Mouse (Mus musculus): ENCODE measurements at regions not wholly inside any gene's neighbourhood (a gene's known extent, or its start where the extent isn't known, plus 50 kb on each side); places are given as distances from the start of the nearest gene placed in this dataset.

- no peak overlapping the region for H3K4me3 ChIP-seq (replicated peaks)
- H3K9me3 ChIP-seq (replicated peaks): no peaks in the 10 kb centered on the region
- DNase-seq (no peak), ATAC-seq (ENCODE audit: low read depth) (no peak)
- H3K4me2 ChIP-seq: no peak overlapping the region
- 72% methylated on average over 5 of the region's 5 CpGs for WGBS (ENCODE audit: insufficient replicate concordance)
- no peaks in the 10 kb centered on the region for H3K27me3 ChIP-seq
- no peaks in the 10 kb centered on the region for H3K36me3 ChIP-seq
- no peak overlapping the region for H3K9ac ChIP-seq
- H3K27ac ChIP-seq: no peak overlapping the region
- H3K4me1 ChIP-seq (replicated peaks): no peaks in the 10 kb centered on the region
Measured at GRCm38 (mm10) chr4:56349216-56349615, 390.7 kb upstream of the Gm26657 start.

GRCm38 (mm10) chr4:56325156-56325555 lies 414.7 kb upstream of the Gm26657 start:
- WGBS (ENCODE audit: insufficient replicate concordance): 52% methylated on average over 5 of the region's 5 CpGs
- no peaks in the 10 kb centered on the region for H3K4me1 ChIP-seq (replicated peaks)
- no peak overlapping the region for H3K4me3 ChIP-seq (replicated peaks)
- H3K27ac ChIP-seq: no peak overlapping the region
- no peaks in the 10 kb centered on the region for H3K27me3 ChIP-seq
- no peaks in the 10 kb centered on the region for H3K36me3 ChIP-seq
- H3K4me2 ChIP-seq: no peak overlapping the region
- DNase-seq: no peak
- ATAC-seq (ENCODE audit: low read depth): no peak
- no peak overlapping the region for H3K9ac ChIP-seq
- no peaks in the 10 kb centered on the region for H3K9me3 ChIP-seq (replicated peaks)

GRCm38 (mm10) chr4:56319134-56319533 lies 420.7 kb upstream of the Gm26657 start:
- Histone ChIP-seq H3K27ac (no peak overlapping the region), H3K27me3 (no peaks in the 10 kb centered on the region), H3K4me1 (replicated peaks) (no peaks in the 10 kb centered on the region), H3K4me2 (no peak overlapping the region), H3K9ac (no peak overlapping the region), H3K4me3 (replicated peaks) (no peak overlapping the region), H3K36me3 (no peaks in the 10 kb centered on the region), H3K9me3 (replicated peaks) (no peaks in the 10 kb centered on the region)
- 63% methylated on average over 4 of the region's 4 CpGs for WGBS (ENCODE audit: insufficient replicate concordance)
- ATAC-seq (ENCODE audit: low read depth) (no peak), DNase-seq (no peak)

GRCm38 (mm10) chr4:56305664-56306330 lies 434.1 kb upstream of the Gm26657 start:
- H3K36me3 ChIP-seq: no peaks in the 10 kb centered on the region
- 44% methylated on average over 6 of the region's 6 CpGs for WGBS (ENCODE audit: insufficient replicate concordance)
- no peak for DNase-seq

GRCm38 (mm10) chr4:56304275-56304674 lies 435.6 kb upstream of the Gm26657 start:
- Histone ChIP-seq H3K9ac (no peak overlapping the region), H3K4me1 (replicated peaks) (no peaks in the 10 kb centered on the region), H3K27ac (no peak overlapping the region), H3K4me2 (no peak overlapping the region), H3K9me3 (replicated peaks) (no peaks in the 10 kb centered on the region), H3K4me3 (replicated peaks) (no peak overlapping the region), H3K27me3 (no peaks in the 10 kb centered on the region), H3K36me3 (no peaks in the 10 kb centered on the region)
- DNase-seq: no peak
- ATAC-seq (ENCODE audit: low read depth): no peak
- 37% methylated on average over 2 of the region's 2 CpGs for WGBS (ENCODE audit: insufficient replicate concordance)

More at GRCm38 (mm10) chr4:56305664-56306330, 434.1 kb upstream of the Gm26657 start:
- Histone ChIP-seq H3K4me3 (replicated peaks) (no peak overlapping the region), H3K27me3 (no peaks in the 10 kb centered on the region), H3K9me3 (replicated peaks) (no peaks in the 10 kb centered on the region), H3K4me2 (no peak overlapping the region), H3K9ac (no peak overlapping the region), H3K4me1 (replicated peaks) (no peaks in the 10 kb centered on the region), H3K27ac (no peak overlapping the region)
- no peak for ATAC-seq (ENCODE audit: low read depth)

- Histone ChIP-seq H3K9me3 (replicated peaks) (no peaks in the 10 kb centered on the region), H3K4me3 (replicated peaks) (no peak overlapping the region), H3K36me3 (no peaks in the 10 kb centered on the region), H3K27ac (no peak overlapping the region), H3K4me1 (replicated peaks) (no peaks in the 10 kb centered on the region), H3K27me3 (no peaks in the 10 kb centered on the region), H3K9ac (no peak overlapping the region), H3K4me2 (no peak overlapping the region)
- WGBS (ENCODE audit: insufficient replicate concordance): 35% methylated on average over 2 of the region's 2 CpGs
- no peak for ATAC-seq (ENCODE audit: low read depth)
- DNase-seq: no peak
Measured at GRCm38 (mm10) chr4:56287980-56288379, 451.9 kb upstream of the Gm26657 start.

GRCm38 (mm10) chr4:56284490-56284889 lies 455.4 kb upstream of the Gm26657 start:
- WGBS (ENCODE audit: insufficient replicate concordance): 49% methylated on average over 2 of the region's 2 CpGs
- ATAC-seq (ENCODE audit: low read depth) (no peak), DNase-seq (no peak)
- Histone ChIP-seq H3K9me3 (replicated peaks) (no peaks in the 10 kb centered on the region), H3K36me3 (no peaks in the 10 kb centered on the region), H3K9ac (no peak overlapping the region), H3K27ac (no peak overlapping the region), H3K4me2 (no peak overlapping the region), H3K27me3 (no peaks in the 10 kb centered on the region), H3K4me1 (replicated peaks) (no peaks in the 10 kb centered on the region), H3K4me3 (replicated peaks) (no peak overlapping the region)

GRCm38 (mm10) chr4:56275836-56276235 lies 464.0 kb upstream of the Gm26657 start:
- Histone ChIP-seq H3K27ac (no peak overlapping the region), H3K4me3 (replicated peaks) (no peak overlapping the region), H3K9me3 (replicated peaks) (no peaks in the 10 kb centered on the region), H3K4me2 (no peak overlapping the region), H3K9ac (no peak overlapping the region), H3K36me3 (no peaks in the 10 kb centered on the region), H3K27me3 (no peaks in the 10 kb centered on the region), H3K4me1 (replicated peaks) (no peaks in the 10 kb centered on the region)
- DNase-seq: no peak
- 67% methylated on average over 3 of the region's 3 CpGs for WGBS (ENCODE audit: insufficient replicate concordance)
- ATAC-seq (ENCODE audit: low read depth): no peak

- 70% methylated on average over 4 of the region's 4 CpGs for WGBS (ENCODE audit: insufficient replicate concordance)
- no peaks in the 10 kb centered on the region for H3K9me3 ChIP-seq (replicated peaks)
- no peak for ATAC-seq (ENCODE audit: low read depth)
Measured at GRCm38 (mm10) chr4:56271390-56271789, 468.5 kb upstream of the Gm26657 start.

GRCm38 (mm10) chr4:56264626-56265025 lies 475.2 kb upstream of the Gm26657 start:
- H3K4me1 ChIP-seq (replicated peaks): no peaks in the 10 kb centered on the region
- DNase-seq (no peak), ATAC-seq (ENCODE audit: low read depth) (no peak)
- no peak overlapping the region for H3K9ac ChIP-seq
- H3K27ac ChIP-seq: no peak overlapping the region
- H3K36me3 ChIP-seq: no peaks in the 10 kb centered on the region
- no peak overlapping the region for H3K4me2 ChIP-seq
- H3K9me3 ChIP-seq (replicated peaks): no peaks in the 10 kb centered on the region
- H3K4me3 ChIP-seq (replicated peaks): no peak overlapping the region
- WGBS (ENCODE audit: insufficient replicate concordance): 63% methylated on average over 4 of the region's 4 CpGs
- H3K27me3 ChIP-seq: no peaks in the 10 kb centered on the region

More at GRCm38 (mm10) chr4:56271390-56271789, 468.5 kb upstream of the Gm26657 start:
- H3K4me3 ChIP-seq (replicated peaks): no peak overlapping the region
- no peak overlapping the region for H3K4me2 ChIP-seq
- no peak for DNase-seq
- H3K27me3 ChIP-seq: no peaks in the 10 kb centered on the region
- no peaks in the 10 kb centered on the region for H3K4me1 ChIP-seq (replicated peaks)
- H3K9ac ChIP-seq: no peak overlapping the region
- no peaks in the 10 kb centered on the region for H3K36me3 ChIP-seq
- H3K27ac ChIP-seq: no peak overlapping the region

- no peak overlapping the region for H3K4me2 ChIP-seq
- H3K27ac ChIP-seq: no peak overlapping the region
- no peak overlapping the region for H3K4me3 ChIP-seq (replicated peaks)
- DNase-seq: no peak
- H3K27me3 ChIP-seq: no peaks in the 10 kb centered on the region
- H3K4me1 ChIP-seq (replicated peaks): no peaks in the 10 kb centered on the region
- no peaks in the 10 kb centered on the region for H3K36me3 ChIP-seq
- ATAC-seq (ENCODE audit: low read depth): no peak
- H3K9ac ChIP-seq: no peak overlapping the region
- no peaks in the 10 kb centered on the region for H3K9me3 ChIP-seq (replicated peaks)
Measured at GRCm38 (mm10) chr4:56263822-56264221, 476.0 kb upstream of the Gm26657 start.

- DNase-seq: no peak
- no peaks in the 10 kb centered on the region for H3K4me1 ChIP-seq (replicated peaks)
- no peak for ATAC-seq (ENCODE audit: low read depth)
- H3K27me3 ChIP-seq: no peaks in the 10 kb centered on the region
- H3K9ac ChIP-seq: no peak overlapping the region
- no peak overlapping the region for H3K4me3 ChIP-seq (replicated peaks)
- no peaks in the 10 kb centered on the region for H3K9me3 ChIP-seq (replicated peaks)
- 48% methylated on average over 1 of the region's 1 CpGs for WGBS (ENCODE audit: insufficient replicate concordance)
- H3K4me2 ChIP-seq: no peak overlapping the region
- H3K36me3 ChIP-seq: no peaks in the 10 kb centered on the region
- no peak overlapping the region for H3K27ac ChIP-seq
Measured at GRCm38 (mm10) chr4:56262589-56262988, 477.3 kb upstream of the Gm26657 start.
